Mouse (Mus musculus) mesoderm, embryonic 11.5 days (tissue): ENCODE data around the gene Spg21.

Experiments used
- DNase-seq: peaks from one replicate; pipeline ENCODE4 v3.0.0-alpha.2; 2012; ENCODE audit warnings: low read depth, low spot score

Gene Spg21

DNA sequence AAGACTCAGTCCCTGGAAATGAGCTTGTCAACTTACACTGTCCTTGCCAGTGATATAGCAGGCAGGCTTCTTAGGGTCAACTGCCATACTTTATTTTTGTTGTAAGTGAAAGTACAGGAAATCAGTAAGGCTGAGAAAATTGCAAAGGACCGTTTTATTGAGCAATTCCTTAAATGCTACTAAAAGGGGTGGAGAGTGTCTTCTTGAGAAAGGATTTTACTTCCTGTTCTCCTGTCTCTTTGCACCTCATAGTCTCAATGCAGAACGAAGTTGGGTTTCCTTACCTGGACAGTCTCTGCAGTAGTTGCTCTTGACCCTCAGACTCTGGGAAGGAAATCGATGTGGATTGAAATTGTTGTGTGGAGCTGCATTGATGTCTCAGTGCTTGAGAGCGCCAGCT lies 12.0 kb downstream of the Spg21 start:
- no peak for DNase-seq

DNA sequence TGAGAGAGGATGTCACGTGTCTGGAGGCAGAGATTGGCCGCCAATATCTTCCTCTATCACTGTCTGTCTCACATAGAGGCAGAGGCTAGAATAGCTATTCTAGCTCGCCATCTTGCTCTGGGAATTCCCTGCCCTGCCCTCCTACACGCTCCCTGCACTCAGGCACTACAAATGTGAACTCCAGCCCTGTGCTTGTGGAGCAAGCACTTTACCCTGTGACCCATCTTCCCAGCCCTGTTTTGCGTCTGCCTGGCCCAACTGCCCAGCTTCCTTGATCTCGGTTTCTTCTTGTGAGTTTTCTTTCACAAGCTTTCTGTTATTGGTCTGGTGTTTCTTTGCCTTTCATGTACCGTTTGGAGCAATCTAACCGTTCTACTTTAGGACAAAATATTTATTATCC lies 18.4 kb downstream of the Spg21 start:
- no peak for DNase-seq

GRCm38 (mm10) chr9:65480071-65480470 lies 19.3 kb downstream of the Spg21 start:
- DNase-seq: no peak

DNA sequence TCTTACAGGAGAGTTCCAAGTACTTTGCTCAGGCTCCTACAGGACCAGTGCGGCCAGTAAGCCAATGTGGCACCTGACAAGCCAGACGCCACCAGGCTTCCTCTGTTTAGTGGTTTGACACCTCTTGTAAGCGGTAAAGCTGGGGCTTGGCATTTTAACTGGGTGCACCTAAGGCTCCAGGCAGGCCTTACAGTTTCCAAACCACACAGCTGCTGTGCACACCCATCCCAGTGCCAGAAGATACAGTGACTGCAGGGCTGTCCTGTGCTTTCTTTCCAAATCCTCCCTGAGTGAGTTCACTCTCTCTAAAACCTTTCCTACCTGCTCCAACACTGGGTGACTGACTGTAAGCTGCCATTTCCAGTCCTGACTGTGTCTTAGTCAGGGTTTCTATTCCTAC lies 30.7 kb downstream of the Spg21 start:
- no peak for DNase-seq

GRCm38 (mm10) chr9:65492351-65492750 lies 31.6 kb downstream of the Spg21 start:
- DNase-seq: no peak

DNA sequence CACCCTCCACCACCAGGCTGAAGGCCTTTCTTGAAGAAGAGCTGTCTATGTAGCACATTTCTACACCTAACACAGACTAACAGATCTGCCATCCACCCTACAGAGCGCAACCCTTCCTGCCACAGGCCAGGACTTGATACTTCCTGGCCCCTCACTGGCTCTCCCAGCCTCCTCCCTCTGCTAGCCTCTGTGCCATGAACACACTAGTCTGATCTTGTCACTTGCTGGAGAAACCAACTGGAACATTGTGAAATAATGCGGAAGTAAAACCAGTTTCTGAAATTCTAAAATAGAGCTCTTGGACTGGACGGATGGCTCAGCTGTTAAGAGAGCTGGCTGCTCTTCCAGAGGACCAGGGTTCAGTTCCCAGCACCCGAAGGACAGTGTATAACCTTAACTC lies 32.1 kb downstream of the Spg21 start:
- DNase-seq: no peak

DNA sequence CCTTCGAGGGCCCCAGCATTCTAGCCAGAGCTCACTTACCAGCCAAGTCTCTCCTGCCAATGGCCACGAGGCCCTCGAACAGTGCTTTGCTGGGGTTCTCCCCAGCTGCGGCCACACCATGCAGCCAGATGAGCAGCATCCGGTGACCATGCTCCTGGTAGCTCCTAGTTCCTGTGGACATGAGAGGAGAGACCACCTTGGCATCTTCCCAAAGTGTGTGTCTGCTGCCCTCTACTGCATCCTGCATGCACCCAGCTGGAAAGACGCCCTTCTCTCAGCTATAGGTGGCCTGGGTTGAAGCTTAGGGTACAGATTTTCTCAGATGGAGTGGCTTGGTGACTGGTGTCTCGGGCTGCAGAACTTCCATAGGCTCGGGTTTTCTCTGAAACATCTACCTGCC lies 41.4 kb downstream of the Spg21 start:
- peak; percentile 32 for DNase-seq

DNA sequence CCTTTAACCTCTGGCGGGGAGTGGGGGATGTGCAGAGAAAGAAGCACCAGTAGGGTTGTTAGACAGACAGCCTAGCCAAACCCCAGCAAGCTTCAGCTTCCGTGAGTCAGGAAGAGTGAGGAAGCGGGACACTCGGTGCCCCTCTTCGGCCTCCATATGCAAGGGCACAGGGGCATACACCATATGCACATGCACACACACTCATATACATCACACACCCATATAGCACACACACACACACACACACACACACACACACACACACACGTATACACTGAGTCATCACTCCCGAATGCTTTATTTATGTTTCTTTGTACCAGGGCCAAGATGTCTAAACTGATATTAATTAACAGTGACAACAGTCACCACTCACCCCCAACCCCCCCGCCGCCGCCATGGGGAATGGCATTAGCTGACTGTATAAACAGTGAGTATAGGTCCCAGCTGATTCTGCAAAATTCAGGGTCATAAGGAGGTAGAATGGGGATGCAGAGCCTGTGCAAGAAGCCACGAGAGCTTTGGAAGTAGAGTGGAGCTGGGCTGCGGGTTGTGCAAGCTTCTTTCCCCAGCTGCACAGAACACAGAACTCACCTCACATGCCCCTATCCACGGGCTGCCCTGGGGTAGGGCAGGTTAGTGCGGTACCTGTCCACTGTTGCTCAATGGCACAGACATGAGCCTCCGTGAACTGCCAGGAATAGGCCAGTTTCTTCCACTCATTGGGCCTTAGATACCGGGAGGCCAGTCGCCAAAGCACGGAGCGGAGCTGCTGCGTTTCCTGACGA lies 42.2 kb downstream of the Spg21 start:
- DNase-seq: no peak

DNA sequence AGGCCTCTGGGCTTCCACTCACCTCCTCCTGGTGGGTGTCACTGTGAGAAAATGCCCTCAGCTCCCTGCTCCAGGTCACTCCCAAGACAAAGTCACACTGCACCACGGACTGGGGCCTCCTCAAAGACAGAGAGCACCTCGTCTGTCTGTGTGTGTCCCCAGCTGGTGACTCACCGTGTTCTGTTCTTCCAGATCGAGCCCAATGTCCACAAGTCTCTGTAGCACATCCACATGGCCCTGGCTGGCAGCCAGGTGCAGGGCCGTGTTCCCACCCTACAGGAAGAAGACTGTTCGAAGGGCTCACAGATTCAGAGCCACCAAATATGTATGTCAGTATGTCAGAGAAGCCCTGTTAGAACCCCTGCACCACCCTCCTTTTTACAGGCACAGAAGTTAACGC lies 47.7 kb downstream of the Spg21 start:
- no peak for DNase-seq

DNA sequence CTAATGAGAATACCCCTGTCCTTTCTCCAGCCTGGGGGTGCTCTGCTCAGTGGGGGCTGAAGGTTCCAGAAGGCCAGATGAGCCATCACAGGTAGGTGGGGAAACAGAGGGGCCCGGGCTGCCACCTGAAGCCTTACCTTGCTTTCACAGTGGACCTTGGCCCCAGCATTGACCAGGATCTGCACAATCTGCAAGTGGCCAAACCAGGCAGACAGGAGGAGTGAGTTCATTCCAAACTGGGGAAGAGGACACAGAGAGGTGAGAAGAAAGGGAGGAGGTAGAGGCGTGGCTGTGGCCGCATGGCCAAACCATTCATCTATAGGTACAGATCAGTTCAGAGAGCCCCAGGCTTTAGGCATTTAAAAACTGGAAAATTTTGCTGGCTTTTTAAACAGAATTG lies 51.8 kb downstream of the Spg21 start:
- no peak for DNase-seq

DNA sequence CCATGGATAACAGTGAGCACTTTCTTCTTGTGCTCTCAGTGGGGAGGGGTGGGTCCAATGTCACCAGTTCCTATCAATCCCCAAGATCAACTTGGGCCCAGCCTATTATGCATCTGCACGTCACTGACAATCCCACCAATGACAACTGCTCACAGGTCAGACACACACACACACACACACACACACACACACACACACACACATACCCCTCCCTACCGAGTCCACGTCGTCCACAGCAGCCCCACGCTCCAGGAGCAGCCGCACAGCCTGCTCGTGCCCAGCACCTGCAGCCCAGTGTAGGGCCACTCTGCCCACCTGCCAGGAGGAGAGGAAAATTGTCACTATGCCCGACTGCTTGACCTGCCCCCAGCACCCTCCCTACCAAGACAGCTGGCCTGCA lies 53.7 kb downstream of the Spg21 start:
- no peak for DNase-seq

- DNase-seq: peak; percentile 24
Measured at GRCm38 (mm10) chr9:65514851-65515261, 54.1 kb downstream of the Spg21 start.

GRCm38 (mm10) chr9:65519807-65520504 lies 59.2 kb downstream of the Spg21 start, which contains the start of gene Ankdd1a:
Ankdd1a (minus strand) TSS chr9:65520193.
- peak; percentile 40 for DNase-seq

GRCm38 (mm10) chr9:65520505-65520876 lies 59.7 kb downstream of the Spg21 start:
- DNase-seq: no peak

GRCm38 (mm10) chr9:65523611-65524364 lies 63.0 kb downstream of the Spg21 start:
- DNase-seq: peak; percentile 83

DNA sequence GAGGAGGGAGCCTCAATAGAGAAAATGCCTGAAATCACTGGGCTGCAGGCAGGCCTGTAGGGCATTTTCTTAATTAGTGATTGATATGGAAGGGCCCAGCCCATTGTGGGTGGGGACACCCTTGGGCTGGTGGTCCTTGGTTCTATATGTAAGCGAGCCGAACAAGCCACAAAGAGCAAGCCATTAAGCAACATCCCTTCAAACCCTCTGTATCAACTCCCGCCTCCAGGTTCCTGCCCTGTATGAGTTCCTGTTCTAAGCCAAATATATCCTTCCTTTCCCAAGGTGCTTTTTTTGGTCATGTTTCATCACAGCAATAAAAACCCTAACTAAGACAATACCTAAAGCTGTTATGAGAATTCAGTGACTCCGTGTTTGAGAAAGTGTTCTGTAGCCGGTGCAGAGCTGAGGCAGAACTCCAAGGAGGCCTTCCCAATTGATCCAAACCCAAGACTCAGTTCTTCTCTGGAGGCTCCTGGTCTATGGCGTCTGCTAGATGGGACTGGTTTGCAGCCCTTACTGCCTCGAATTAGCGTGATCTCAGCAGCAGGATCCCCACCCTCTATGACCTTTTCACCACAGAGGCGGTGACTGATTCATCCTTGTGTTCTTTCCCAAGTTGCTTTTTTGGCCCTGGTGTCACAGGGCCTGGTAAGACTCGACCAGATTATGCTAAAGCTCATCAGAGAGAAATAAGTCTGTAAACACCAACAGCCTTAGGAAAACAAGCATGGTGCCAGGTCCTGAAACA lies 64.9 kb downstream of the Spg21 start:
- DNase-seq: no peak

GRCm38 (mm10) chr9:65528417-65529038 lies 67.8 kb downstream of the Spg21 start:
- no peak for DNase-seq

- DNase-seq: no peak
Measured at GRCm38 (mm10) chr9:65529659-65530058, 68.9 kb downstream of the Spg21 start.

DNA sequence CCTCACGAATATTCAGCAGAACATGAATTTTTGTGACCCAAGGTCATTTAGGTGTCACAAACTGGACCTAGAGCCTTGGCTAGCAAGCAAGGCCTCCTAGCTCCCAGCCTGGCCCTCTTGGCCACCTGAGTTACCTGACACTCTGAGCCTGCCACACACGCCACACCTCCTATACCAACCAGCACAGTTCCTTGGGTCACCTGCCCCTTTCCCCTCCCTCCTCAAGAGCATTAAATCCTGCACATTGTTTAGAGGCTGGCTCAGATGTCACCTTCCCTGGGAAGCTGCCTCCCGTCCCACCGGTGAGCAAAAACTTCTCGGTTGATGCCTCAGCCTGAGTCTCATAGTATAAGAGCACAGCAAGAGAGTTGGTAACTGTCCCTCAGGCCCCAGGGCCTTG lies 70.5 kb downstream of the Spg21 start:
- no peak for DNase-seq

DNA sequence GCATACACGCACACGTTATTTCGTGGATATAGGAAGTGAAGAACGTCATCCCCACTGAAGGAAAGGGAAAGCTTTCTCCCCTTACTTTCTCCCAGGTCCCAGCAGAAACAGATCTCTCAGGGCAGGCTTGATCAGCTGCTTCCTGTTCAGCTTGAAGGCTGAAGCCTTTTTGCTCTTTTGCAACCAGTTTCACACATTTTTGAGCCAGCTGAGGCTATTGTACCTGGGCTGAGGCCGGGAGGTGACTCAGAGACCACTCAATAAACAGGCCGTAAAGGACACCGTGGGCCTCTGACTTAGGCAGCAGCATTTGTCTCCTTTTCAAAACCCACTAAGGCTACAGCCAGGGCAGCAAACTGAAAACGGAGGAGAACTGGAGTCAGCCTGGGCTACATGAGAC lies 72.2 kb downstream of the Spg21 start:
- no peak for DNase-seq

DNA sequence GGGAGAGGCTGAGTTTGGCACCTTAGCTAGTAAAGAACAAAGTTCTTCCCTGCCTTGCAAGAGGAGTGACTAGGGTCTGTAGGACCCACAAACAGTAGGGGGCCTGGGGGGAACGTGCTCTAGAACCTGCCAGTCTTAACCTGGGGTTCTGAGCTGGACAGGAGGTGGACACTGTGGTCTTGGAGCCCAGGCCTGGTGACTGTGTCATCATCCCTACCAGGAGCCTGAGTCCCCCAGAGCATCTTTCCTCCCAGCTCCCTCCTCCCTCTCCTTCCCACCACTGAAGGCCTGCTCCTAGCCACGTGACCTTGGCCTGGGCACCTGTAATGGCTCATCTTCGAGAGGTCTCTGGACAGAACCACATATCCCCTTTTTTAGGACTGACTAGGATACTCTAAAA lies 73.4 kb downstream of the Spg21 start:
- DNase-seq: no peak
